Mouse (Mus musculus) small intestine, adult 2 months (tissue): Measurements from ENCODE around the gene Ralgapb. TPM values are rescaled to one million over a fixed set of nuclear protein-coding genes. Genes with fewer than 3 reads are reported as not detected.

Experiments used
- H3K27ac ChIP-seq: fragments of 200-500 bp; 2 replicates; pipeline ENCODE4 v1.5.1; 2012; ENCODE audit warnings: low read depth, low read length, control low read depth, inconsistent platforms; ENCODE audit not compliant: insufficient read depth
- H3K27me3 ChIP-seq: fragments of 200-500 bp; 2 replicates; pipeline ENCODE4 v1.6.1; 2012; ENCODE audit warnings: mild to moderate bottlenecking, moderate library complexity, low read length, inconsistent platforms; ENCODE audit not compliant: control insufficient read depth, insufficient read depth
- H3K36me3 ChIP-seq: fragments of 200-500 bp; 2 replicates; pipeline ENCODE4 v1.6.1; 2012; ENCODE audit warnings: mild to moderate bottlenecking, low read length, control low read depth, inconsistent platforms; ENCODE audit not compliant: control insufficient read depth, insufficient read depth
- H3K4me1 ChIP-seq: fragments of 200-500 bp; 2 replicates; pipeline ENCODE4 v1.6.1; 2012; ENCODE audit warnings: low read length, inconsistent platforms, mixed read lengths; ENCODE audit not compliant: control insufficient read depth, insufficient read depth, insufficient read length
- H3K4me3 ChIP-seq: fragments of 200-500 bp; 2 replicates; pipeline ENCODE4 v1.5.1; 2012; ENCODE audit warnings: low read depth, mild to moderate bottlenecking, control low read depth, inconsistent platforms, low read length, moderate library complexity
- CTCF ChIP-seq: fragments of 200-500 bp; IDR thresholded peaks from 2 replicates; pipeline ENCODE4 v1.5.1; 2012; ENCODE audit warnings: low read depth, mild to moderate bottlenecking, control low read depth, inconsistent platforms, low read length, moderate library complexity, mixed read lengths; ENCODE audit not compliant: insufficient replicate concordance, insufficient read length; ENCODE audit errors: extremely low read depth
- POLR2A ChIP-seq: fragments of 200-500 bp; IDR thresholded peaks from 2 replicates; pipeline ENCODE4 v1.6.1; 2012; ENCODE audit warnings: low read depth, mild to moderate bottlenecking, control low read depth, inconsistent platforms, low read length, moderate library complexity
- WGBS: fragments of 180-500 bp; shearing (Covaris S2); methylation state at CpG from one replicate; pipeline ENCODE4 v1.1.7; 2018; 5-methylcytosine and 5-hydroxymethylcytosine counted together
- polyA plus RNA-seq: library from polyadenylated mRNA; depleted of rRNA; stranded (reverse); fragments of >200 nt; gene quantifications from 2 replicates; pipeline ENCODE4 v1.2.3, GENCODE M21; 2012

The Ralgapb gene
- polyA plus RNA-seq, 1 experiment, result 16.4 TPM

- Histone ChIP-seq H3K4me1 (peaks cover 8% of the 10 kb centered on the region), H3K36me3 (no peaks in the 10 kb centered on the region), H3K27me3 (no peaks in the 10 kb centered on the region), H3K27ac (0 out of 2 replicates have a peak overlapping the region, but pooled peaks have one; percentile 18), H3K4me3 (peak overlapping the region; percentile 97)
- no peak for TF ChIP-seq CTCF
- 13% methylated on average over 14 of the region's 14 CpGs for WGBS
Observed at GRCm38 (mm10) chr2:158408997-158409594, 552 bp upstream of the Ralgapb start.

GRCm38 (mm10) chr2:158410022-158411014, 670 bp downstream of the Ralgapb start:
- WGBS, result 1% methylated on average over 67 of the region's 67 CpGs
- H3K27ac ChIP-seq, result peak overlapping the region; percentile 61
- no peaks in the 10 kb centered on the region for H3K36me3 ChIP-seq

GRCm38 (mm10) chr2:158413240-158413639, 3.6 kb downstream of the Ralgapb start:
- 37% methylated on average over 2 of the region's 2 CpGs for WGBS
- TF ChIP-seq CTCF, result no peak
- TF ChIP-seq POLR2A, result no peak
- H3K27ac ChIP-seq, result no peak overlapping the region

More at GRCm38 (mm10) chr2:158410022-158411014, 670 bp downstream of the Ralgapb start:
- TF ChIP-seq POLR2A (no peak; the same call in 1 of the 2 replicates), CTCF (no peak)
- H3K27me3 ChIP-seq, result no peaks in the 10 kb centered on the region
- H3K4me1 ChIP-seq, result peaks cover 8% of the 10 kb centered on the region
- H3K4me3 ChIP-seq, result peak overlapping the region; percentile 97

GRCm38 (mm10) chr2:158415826-158416225, 6.2 kb downstream of the Ralgapb start:
- H3K27me3 ChIP-seq, result no peaks in the 10 kb centered on the region
- no peak for TF ChIP-seq POLR2A
- no peak for TF ChIP-seq CTCF
- H3K4me3 ChIP-seq, result no peak overlapping the region
- WGBS, result 49% methylated on average over 1 of the region's 1 CpGs
- H3K36me3 ChIP-seq, result no peaks in the 10 kb centered on the region
- peaks cover 1% of the 10 kb centered on the region; the same call in 1 of the 2 replicates for H3K4me1 ChIP-seq
- H3K27ac ChIP-seq, result no peak overlapping the region

More at GRCm38 (mm10) chr2:158413240-158413639, 3.6 kb downstream of the Ralgapb start:
- Histone ChIP-seq H3K4me3 (no peak overlapping the region), H3K4me1 (peaks cover 8% of the 10 kb centered on the region), H3K36me3 (no peaks in the 10 kb centered on the region), H3K27me3 (no peaks in the 10 kb centered on the region)

- H3K36me3 ChIP-seq, result peaks cover 10% of the 10 kb centered on the region; the same call in 1 of the 2 replicates
- H3K27me3 ChIP-seq, result no peaks in the 10 kb centered on the region
- TF ChIP-seq CTCF (no peak), POLR2A (no peak)
- 40% methylated on average over 1 of the region's 1 CpGs for WGBS
- no peak overlapping the region for H3K4me3 ChIP-seq
- H3K4me1 ChIP-seq, result no peaks in the 10 kb centered on the region
- H3K27ac ChIP-seq, result no peak overlapping the region
Observed at GRCm38 (mm10) chr2:158418663-158419062, 9.0 kb downstream of the Ralgapb start.

- Histone ChIP-seq H3K4me3 (no peak overlapping the region), H3K4me1 (no peaks in the 10 kb centered on the region), H3K27me3 (no peaks in the 10 kb centered on the region), H3K27ac (no peak overlapping the region), H3K36me3 (peaks cover 41% of the 10 kb centered on the region)
- TF ChIP-seq CTCF (no peak), POLR2A (no peak)
- 27% methylated on average over 1 of the region's 1 CpGs for WGBS
Observed at GRCm38 (mm10) chr2:158445814-158446213, 36.2 kb downstream of the Ralgapb start.

GRCm38 (mm10) chr2:158449845-158450244, 40.2 kb downstream of the Ralgapb start:
- Histone ChIP-seq H3K4me3 (no peak overlapping the region), H3K4me1 (no peaks in the 10 kb centered on the region), H3K27ac (no peak overlapping the region), H3K27me3 (no peaks in the 10 kb centered on the region), H3K36me3 (peaks cover 36% of the 10 kb centered on the region)
- whole genome bisulfite sequencing, result 96% methylated on average over 7 of the region's 7 CpGs
- no peak for TF ChIP-seq POLR2A
- TF ChIP-seq CTCF, result no peak
